Mouse (Mus musculus) bone marrow macrophage, adult 2 months (primary cell): Measurements from ENCODE around the gene Npas3. TPM values are rescaled to one million over a fixed set of nuclear protein-coding genes. Genes with fewer than 3 reads are reported as not detected.

Source experiments
- H3K27ac ChIP-seq: 2 replicates; pipeline ENCODE4 v1.5.1; 2012; ENCODE audit warnings: low read depth, low read length; ENCODE audit not compliant: insufficient read depth
- H3K4me1 ChIP-seq: 2 replicates; pipeline ENCODE4 v1.6.1; 2012; ENCODE audit warnings: low read length; ENCODE audit not compliant: control insufficient read depth, insufficient read depth
- H3K4me3 ChIP-seq: 2 replicates; pipeline ENCODE4 v1.5.1; 2012; ENCODE audit warnings: mild to moderate bottlenecking, low read length, moderate library complexity; ENCODE audit not compliant: insufficient read depth
- CTCF ChIP-seq: IDR thresholded peaks from 2 replicates; pipeline ENCODE4 v1.5.1; 2012; ENCODE audit warnings: low read depth, mild to moderate bottlenecking, low read length, moderate library complexity
- POLR2A ChIP-seq: IDR thresholded peaks from 2 replicates; pipeline ENCODE4 v1.6.1; 2012; ENCODE audit warnings: mild to moderate bottlenecking, low read depth, low read length, borderline replicate concordance
- polyA plus RNA-seq: library from polyadenylated mRNA; stranded (reverse); fragments of >200 nt; gene quantifications from 2 replicates; pipeline ENCODE4 v1.2.4, GENCODE M21; 2012; ENCODE audit not compliant: missing spikeins, insufficient read depth, insufficient read length

Npas3 gene
- polyA plus RNA-seq, 1 experiment, result not detected

DNA sequence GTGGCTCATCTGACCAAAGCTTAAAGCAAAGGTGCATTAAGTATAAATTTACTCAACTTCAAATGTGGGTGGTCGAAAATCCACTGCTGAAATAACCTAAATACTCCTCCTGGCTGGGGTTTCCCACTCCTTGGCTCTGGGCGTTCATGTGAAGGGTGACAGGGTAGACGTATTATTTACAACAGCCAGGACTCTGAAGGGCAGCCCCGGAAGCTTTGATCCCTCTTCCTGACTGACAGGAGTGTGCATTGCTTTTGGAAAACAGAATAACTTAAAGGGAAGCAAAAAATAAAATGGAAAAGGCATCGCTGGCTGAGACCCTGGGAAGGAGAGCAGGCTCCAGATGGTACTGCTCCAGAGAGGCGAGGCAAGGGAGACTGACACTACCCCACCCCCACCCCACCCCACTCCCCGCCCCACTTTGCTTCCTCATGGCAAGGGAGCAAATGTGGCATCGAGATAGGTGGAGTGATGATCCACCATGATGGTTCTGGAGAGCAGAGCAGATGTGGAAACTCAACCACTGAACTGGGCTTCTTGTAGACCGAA is 794.6 kb downstream of the Npas3 start:
- TF ChIP-seq POLR2A (no peak), CTCF (no peak)

DNA sequence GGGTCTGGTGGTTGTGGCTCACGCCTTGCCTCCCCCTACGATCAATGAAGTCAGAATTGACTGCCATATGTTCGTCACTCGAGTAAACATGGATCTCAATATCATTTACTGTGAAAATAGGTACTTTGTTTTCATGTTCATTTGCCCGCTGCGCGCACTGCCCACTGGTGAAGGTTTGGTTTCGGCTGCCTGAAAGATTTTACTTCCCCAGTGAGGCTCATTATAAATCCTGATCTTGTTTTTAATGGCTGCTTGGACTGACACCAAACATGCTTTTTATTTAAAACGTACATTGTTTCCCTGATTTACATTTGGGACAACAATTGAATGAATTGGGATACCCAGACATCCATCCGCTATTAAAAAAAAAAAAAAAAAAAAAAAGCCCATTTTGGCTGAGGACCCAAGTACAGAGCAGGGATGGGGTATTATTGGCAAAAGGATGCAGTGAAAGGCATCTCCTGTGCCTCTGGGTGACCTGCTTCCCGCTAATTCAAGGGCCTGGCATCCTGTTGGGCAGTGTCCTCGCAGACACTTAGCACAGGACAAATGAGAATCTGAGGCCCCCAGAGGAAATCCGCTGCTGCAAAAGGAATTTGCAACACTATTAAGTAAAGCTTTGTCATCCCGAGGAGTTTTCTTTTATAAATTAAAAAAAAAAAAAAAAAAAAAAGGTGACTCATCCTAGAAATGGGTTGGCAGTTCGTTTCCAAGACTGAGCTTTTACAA is 796.3 kb downstream of the Npas3 start:
- Histone ChIP-seq H3K4me3 (no peak overlapping the region), H3K27ac (no peak overlapping the region), H3K4me1 (no peaks in the 10 kb centered on the region)
- no peak for TF ChIP-seq CTCF
- TF ChIP-seq POLR2A, result no peak

More for the DNA sequence above, 794.6 kb downstream of the Npas3 start:
- no peak overlapping the region for H3K4me3 ChIP-seq
- no peaks in the 10 kb centered on the region for H3K4me1 ChIP-seq
- no peak overlapping the region for H3K27ac ChIP-seq

DNA sequence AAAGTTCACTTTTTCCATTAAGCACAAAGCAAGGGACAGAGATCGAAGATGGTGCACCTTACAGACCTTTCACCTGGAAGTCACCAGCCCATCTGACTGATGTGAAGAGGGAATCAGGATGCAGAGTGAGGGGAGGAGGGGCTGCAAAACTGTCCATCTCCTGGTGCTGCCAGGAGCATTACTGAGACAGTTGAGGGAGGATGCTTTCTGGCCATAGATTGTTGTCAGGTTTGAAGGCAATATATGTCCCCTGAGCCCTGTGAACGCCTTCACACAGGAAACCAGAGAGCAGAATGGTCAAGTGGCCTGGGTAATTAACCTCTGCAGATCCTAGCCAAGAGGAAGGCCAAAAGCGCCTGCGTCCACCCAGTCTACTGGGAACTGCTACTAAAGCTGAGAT is 796.9 kb downstream of the Npas3 start:
- TF ChIP-seq POLR2A, result no peak
- H3K27ac ChIP-seq, result no peak overlapping the region
- H3K4me3 ChIP-seq, result no peak overlapping the region
- no peaks in the 10 kb centered on the region for H3K4me1 ChIP-seq

DNA sequence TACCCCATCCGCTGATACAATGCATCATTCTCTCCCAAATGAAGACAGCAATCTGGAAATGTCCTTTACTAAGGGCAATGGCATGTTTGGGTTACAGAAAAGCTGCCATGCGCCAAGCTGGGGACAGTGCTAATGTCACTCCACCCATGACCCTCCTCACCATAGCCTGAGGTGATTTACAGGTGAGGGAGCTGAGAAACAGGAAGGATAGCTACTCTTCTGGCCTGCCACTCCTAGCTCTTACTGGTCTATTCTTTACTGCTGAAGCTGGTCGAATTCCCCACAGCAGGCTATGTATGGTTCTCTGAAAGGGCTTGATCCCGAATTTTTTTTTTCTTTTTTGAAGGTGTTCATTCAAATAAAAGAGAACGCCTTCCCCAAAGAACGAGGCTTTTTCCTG is 798.3 kb downstream of the Npas3 start:
- Histone ChIP-seq H3K4me1 (no peaks in the 10 kb centered on the region), H3K27ac (no peak overlapping the region), H3K4me3 (no peak overlapping the region)
- TF ChIP-seq POLR2A (no peak), CTCF (no peak)

DNA sequence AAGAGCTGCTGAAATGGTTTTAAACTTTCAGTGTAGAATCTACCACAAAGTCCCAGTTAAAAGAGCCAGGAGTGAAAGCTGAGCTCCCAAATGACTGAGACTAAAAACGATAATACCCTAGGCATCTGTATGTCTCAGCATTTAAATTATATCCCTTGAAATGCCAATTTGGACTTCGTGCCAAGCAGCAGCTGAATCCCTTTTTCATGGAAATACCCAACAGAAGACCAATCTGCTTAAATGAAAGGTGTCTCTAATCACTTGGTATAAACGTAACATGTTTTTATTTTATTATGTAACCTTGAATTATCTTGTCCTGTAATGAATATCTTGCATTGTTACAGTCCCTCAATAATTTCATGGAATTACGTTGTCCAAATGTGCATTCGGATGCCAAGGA is 799.6 kb downstream of the Npas3 start:
- H3K4me3 ChIP-seq, result no peak overlapping the region
- no peak overlapping the region for H3K27ac ChIP-seq
- TF ChIP-seq CTCF (no peak), POLR2A (no peak)
- H3K4me1 ChIP-seq, result no peaks in the 10 kb centered on the region

DNA sequence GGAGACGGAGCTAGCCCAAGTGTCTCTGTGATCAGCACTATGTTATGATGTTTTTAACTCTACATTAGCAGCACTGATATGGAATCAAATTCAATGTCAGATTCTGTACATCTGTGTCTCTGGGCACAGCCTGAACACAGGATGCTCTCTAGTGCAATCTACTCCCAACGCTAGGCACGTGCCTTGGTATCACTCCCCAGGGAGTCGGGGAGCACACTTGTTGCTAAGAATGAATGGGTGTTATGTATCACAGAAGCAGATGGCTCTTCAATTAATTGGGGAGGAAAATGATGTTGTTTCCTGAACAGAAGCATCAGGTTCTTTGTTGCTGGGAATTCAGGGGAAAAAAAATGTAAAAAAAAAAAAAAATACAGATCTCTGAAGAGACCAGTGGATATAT is 801.4 kb downstream of the Npas3 start:
- TF ChIP-seq POLR2A, result no peak
- Histone ChIP-seq H3K27ac (no peak overlapping the region), H3K4me1 (no peaks in the 10 kb centered on the region), H3K4me3 (no peak overlapping the region)

DNA sequence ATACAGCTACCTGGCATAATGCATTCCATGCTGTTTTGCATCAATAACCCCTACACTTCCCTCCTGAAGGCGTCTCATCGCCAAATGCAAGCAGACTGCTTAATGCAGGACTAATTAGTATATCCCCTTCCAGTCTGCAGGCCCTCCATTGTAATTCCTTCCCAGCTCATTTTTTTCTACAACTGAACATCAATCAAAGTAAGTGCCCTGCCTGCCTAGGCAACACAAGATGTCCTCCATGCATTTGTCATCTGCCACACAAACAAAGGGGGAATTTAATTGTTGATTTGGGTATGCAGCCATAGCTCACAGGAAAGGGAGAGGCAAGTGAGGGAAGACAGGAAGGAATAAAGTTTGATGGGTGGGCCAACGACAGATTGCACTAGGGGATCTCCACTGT is 804.5 kb downstream of the Npas3 start:
- Histone ChIP-seq H3K4me3 (no peak overlapping the region), H3K27ac (no peak overlapping the region), H3K4me1 (no peaks in the 10 kb centered on the region)
- no peak for TF ChIP-seq CTCF
- no peak for TF ChIP-seq POLR2A

DNA sequence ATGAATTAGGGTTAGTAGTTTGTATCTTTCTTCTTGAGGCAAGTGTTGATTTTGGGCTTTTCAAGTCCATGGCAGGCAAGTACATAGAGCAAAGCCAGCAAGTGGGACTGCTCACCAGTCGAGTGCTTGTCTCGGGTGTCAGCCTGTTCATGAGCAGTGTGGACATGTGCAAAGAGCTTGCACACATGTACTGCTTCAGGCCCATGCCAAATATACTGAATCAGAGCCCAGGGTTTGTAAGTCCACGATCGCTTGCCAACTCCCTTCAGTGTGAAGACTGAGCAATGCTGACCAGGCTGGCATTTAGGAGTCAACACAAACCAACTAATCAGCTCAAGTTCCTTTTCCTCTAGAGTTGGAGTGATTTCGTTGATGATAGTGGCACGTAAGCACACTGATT is 805.1 kb downstream of the Npas3 start:
- Histone ChIP-seq H3K4me1 (no peaks in the 10 kb centered on the region), H3K27ac (no peak overlapping the region), H3K4me3 (no peak overlapping the region)
- TF ChIP-seq CTCF (no peak), POLR2A (no peak)

DNA sequence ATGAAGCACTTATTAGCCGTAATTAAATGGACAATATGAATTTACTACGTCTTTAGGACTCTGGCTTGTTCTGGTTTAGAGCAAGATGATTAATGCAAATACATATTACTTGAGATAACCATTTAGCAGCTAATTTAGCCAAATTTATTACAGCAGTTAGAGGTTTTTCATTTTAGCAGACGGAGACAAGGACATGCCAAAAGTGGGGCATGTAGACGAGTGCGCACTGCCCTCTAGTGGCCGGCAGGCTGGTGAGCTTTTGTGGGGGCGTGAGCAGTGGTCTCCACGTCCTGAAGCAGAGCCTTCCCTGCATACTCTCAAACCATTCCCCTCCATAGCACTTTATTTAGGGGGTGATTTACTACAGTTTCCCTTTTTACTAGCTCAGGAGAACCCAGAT is 812.3 kb downstream of the Npas3 start:
- no peak overlapping the region for H3K4me3 ChIP-seq
- no peaks in the 10 kb centered on the region for H3K4me1 ChIP-seq
- TF ChIP-seq CTCF, result peak; percentile 95
- TF ChIP-seq POLR2A, result no peak
- no peak overlapping the region for H3K27ac ChIP-seq

DNA sequence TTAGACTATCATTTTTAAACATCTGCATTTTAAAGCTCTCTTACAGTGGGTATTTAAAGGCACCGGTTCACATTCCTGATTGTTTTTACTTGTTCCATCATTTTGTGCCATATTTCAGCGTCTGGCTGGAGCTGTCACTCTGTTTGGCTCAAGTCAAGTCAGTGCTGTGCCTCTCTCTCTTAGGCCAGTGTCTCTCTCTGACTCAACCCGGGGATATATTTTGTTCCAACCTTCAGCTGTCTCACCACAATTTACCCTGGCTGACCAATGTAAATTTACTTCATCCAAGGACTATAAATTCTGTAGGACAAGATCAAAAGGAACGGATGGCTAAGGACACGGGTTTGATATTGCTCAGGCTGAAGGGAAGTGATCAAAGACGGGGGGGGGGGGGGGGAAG is 812.7 kb downstream of the Npas3 start:
- Histone ChIP-seq H3K27ac (no peak overlapping the region), H3K4me3 (no peak overlapping the region), H3K4me1 (no peaks in the 10 kb centered on the region)
- no peak for TF ChIP-seq POLR2A

DNA sequence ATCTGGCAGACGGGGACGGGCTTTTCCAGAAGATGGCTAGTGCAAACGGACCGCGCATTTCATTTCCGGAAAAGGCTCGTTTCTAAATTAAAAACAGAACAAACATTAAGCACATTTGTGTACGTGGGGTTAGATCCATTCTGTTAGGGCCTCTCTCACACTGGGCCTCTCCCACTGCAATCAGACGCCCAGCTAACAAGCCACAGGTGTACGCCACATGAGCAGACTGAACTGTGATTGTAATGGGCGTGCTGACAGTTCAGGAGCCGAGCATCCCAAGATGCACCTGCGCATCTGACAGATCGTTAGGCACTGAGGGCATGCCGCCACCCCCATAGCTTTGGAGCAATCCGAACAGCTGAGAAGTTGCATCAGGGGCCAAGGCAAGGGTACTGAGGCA is 816.5 kb downstream of the Npas3 start:
- H3K4me1 ChIP-seq, result no peaks in the 10 kb centered on the region
- TF ChIP-seq POLR2A, result no peak
- TF ChIP-seq CTCF, result no peak
- H3K4me3 ChIP-seq, result no peak overlapping the region
- no peak overlapping the region for H3K27ac ChIP-seq

DNA sequence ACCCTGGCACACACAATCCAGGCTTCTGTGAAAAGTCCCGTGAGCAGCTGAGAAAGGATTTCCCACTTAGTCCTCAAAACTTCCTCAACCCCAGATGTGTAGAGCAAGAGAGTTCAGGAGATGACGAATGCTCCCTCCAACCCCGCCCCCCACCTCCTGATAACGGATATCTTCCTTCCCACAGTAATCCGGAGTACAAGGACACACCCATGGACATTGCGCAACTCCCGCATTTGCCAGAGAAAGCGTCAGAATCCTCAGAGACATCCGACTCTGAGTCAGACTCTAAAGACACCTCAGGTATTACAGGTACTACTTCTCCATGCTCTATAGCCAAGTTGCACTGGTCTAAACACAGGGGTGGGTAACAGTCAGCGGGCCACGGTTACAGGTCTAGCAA is 817.1 kb downstream of the Npas3 start:
- TF ChIP-seq CTCF, result no peak
- no peak for TF ChIP-seq POLR2A
- no peak overlapping the region for H3K27ac ChIP-seq
- H3K4me3 ChIP-seq, result no peak overlapping the region
- no peaks in the 10 kb centered on the region for H3K4me1 ChIP-seq
